Mouse (Mus musculus) limb, embryonic 15.5 days (tissue): ENCODE results near the gene Slc2a2. TPM values are rescaled to one million over a fixed set of nuclear protein-coding genes. Genes with fewer than 3 reads are reported as not detected.
"Not testable (repeated sequence)": the region's sequence is repeated elsewhere in the genome, so short reads cannot be mapped to it uniquely, and the experiment has no call there.

ENCODE experiments used
- ATAC-seq: fragments of 200-750 bp; cut with Nextera tagmentation; 2 replicates; pipeline ENCODE4 v1.8.0; 2017; ENCODE audit warnings: low read depth, moderate TSS enrichment; ENCODE audit not compliant: insufficient number of reproducible peaks, low FRiP score, low TSS enrichment
- H3K27ac ChIP-seq: fragments of 300-500 bp; sonication (generic); 2 replicates; pipeline ENCODE4 v1.5.1; 2015; ENCODE audit warnings: moderate library complexity, mild to moderate bottlenecking, inconsistent platforms
- H3K27me3 ChIP-seq: fragments of 300-500 bp; sonication (generic); 2 replicates; pipeline ENCODE4 v1.6.1; 2015; ENCODE audit warnings: inconsistent platforms
- H3K36me3 ChIP-seq: fragments of 300-500 bp; sonication (generic); 2 replicates; pipeline ENCODE4 v1.6.1; 2015; ENCODE audit warnings: inconsistent platforms
- H3K4me1 ChIP-seq: fragments of 300-500 bp; sonication (generic); 2 replicates; pipeline ENCODE4 v1.6.1; 2015; ENCODE audit warnings: inconsistent platforms
- H3K4me2 ChIP-seq: fragments of 300-500 bp; sonication (generic); 2 replicates; pipeline ENCODE4 v1.6.1; 2015; ENCODE audit warnings: mild to moderate bottlenecking, inconsistent platforms
- H3K4me3 ChIP-seq: fragments of 300-500 bp; sonication (generic); 2 replicates; pipeline ENCODE4 v1.5.1; 2015; ENCODE audit warnings: mild to moderate bottlenecking, inconsistent platforms
- H3K9ac ChIP-seq: fragments of 300-500 bp; sonication (generic); 2 replicates; pipeline ENCODE4 v1.6.1; 2015; ENCODE audit warnings: inconsistent platforms
- H3K9me3 ChIP-seq: fragments of 300-500 bp; sonication (generic); 2 replicates; pipeline ENCODE4 v1.6.1; 2016; ENCODE audit warnings: inconsistent platforms
- WGBS: fragments of 180-500 bp; shearing (Covaris S2); methylation state at CpG from one replicate; pipeline ENCODE4 v1.1.7; 2015; 5-methylcytosine and 5-hydroxymethylcytosine counted together
- polyA plus RNA-seq: library from polyadenylated mRNA; unstranded; fragments of >200 nt; fragmentation: Nextera tagmentation; extraction: Ambion mirVana; gene quantifications from 2 replicates; pipeline ENCODE4 v1.2.1, GENCODE M21; 2015

Slc2a2 gene
- polyA plus RNA-seq, 1 experiment from 2014 or later: 0.12 TPM

DNA sequence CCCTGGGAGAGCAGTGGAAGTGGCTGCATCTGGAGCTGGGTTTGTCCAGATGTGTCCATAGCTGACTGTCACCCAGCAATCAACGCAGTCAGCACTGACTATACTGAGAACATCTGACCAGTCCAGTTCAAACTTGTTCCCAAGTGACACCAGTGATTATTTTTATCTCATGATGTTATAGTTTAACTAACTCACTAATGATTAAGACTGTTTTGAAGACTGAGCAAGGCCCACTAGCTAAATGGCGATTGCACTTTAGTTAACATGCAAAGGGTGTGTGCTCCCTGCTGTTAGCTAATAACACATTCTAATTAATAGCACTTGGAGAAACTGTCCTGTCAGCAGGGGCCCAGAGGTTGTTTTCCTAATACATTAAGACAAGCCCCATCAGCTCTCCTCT lies 39.3 kb downstream of the Slc2a2 start:
- no peak for ATAC-seq
- no peak overlapping the region for H3K27ac ChIP-seq
- H3K9me3 ChIP-seq: no peaks in the 10 kb centered on the region
- H3K36me3 ChIP-seq: no peaks in the 10 kb centered on the region
- WGBS: 41% methylated on average over 2 of the region's 2 CpGs
- H3K4me3 ChIP-seq: no peak overlapping the region
- no peaks in the 10 kb centered on the region for H3K27me3 ChIP-seq
- no peak overlapping the region for H3K4me2 ChIP-seq
- H3K9ac ChIP-seq: no peak overlapping the region
- no peaks in the 10 kb centered on the region for H3K4me1 ChIP-seq

DNA sequence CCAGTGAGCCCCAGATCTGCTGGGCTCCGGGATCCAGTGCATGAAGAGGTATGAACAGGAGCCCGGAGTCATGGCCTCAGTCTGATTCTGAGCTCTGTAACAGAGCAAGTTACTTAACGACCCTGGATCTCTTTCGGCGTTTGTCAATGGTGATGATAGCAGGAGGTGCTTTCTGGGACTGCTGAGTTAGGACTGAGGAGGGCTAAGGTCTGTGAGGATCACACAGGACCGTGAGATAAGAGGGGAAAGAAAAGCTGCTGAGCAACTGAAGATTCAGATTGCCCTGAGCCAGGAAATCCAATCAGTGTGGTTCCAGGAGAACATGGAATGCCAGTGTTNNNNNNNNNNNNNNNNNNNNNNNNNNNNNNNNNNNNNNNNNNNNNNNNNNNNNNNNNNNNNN lies 42.6 kb downstream of the Slc2a2 start:
- WGBS: 38% methylated on average over 6 of the region's 6 CpGs
- H3K36me3 ChIP-seq: no peaks in the 10 kb centered on the region
- no peak overlapping the region for H3K9ac ChIP-seq
- no peaks in the 10 kb centered on the region for H3K4me1 ChIP-seq
- H3K4me2 ChIP-seq: no peak overlapping the region
- no peaks in the 10 kb centered on the region for H3K27me3 ChIP-seq
- H3K27ac ChIP-seq: no peak overlapping the region
- H3K4me3 ChIP-seq: no peak overlapping the region
- no peaks in the 10 kb centered on the region for H3K9me3 ChIP-seq
- ATAC-seq: no peak

GRCm38 (mm10) chr3:28743251-28743650 lies 45.5 kb downstream of the Slc2a2 start:
- Histone ChIP-seq H3K9ac (no peak overlapping the region), H3K4me1 (peaks cover 2% of the 10 kb centered on the region; the same call in 1 of the 2 replicates), H3K4me2 (no peak overlapping the region), H3K4me3 (no peak overlapping the region), H3K36me3 (no peaks in the 10 kb centered on the region), H3K27ac (no peak overlapping the region), H3K9me3 (no peaks in the 10 kb centered on the region), H3K27me3 (0 out of 2 replicates have a peak, but pooled peaks cover 3% of the 10 kb centered on the region)
- 51% methylated on average over 8 of the region's 8 CpGs for WGBS
- no peak for ATAC-seq

GRCm38 (mm10) chr3:28745835-28746483 lies 48.3 kb downstream of the Slc2a2 start:
- Histone ChIP-seq H3K27me3 (0 out of 2 replicates have a peak, but pooled peaks cover 3% of the 10 kb centered on the region), H3K9me3 (no peaks in the 10 kb centered on the region), H3K4me1 (peaks cover 2% of the 10 kb centered on the region; the same call in 1 of the 2 replicates), H3K27ac (no peak overlapping the region), H3K9ac (no peak overlapping the region), H3K36me3 (no peaks in the 10 kb centered on the region), H3K4me3 (no peak overlapping the region), H3K4me2 (no peak overlapping the region)
- no peak for ATAC-seq
- 28% methylated on average over 7 of the region's 7 CpGs for WGBS

DNA sequence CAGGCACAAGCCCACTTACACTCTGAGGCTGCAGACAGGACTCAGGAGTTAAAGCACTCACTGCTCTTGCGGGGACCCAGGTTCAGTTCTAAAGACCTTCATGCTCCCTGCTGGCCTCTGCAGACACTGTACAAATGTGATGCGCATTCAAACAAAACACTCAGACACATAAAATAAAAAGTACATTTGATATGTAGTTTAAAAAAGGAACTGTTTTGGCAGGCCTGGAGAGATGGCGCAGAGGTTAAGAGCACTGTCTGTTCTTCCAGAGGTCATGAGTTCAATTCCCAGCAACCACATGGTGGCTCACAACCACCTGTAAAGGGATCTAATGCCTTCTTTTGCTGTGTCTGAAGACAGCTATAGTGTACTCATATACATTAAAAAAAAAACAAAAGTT lies 50.4 kb downstream of the Slc2a2 start:
- WGBS: 65% methylated on average over 3 of the region's 3 CpGs

DNA sequence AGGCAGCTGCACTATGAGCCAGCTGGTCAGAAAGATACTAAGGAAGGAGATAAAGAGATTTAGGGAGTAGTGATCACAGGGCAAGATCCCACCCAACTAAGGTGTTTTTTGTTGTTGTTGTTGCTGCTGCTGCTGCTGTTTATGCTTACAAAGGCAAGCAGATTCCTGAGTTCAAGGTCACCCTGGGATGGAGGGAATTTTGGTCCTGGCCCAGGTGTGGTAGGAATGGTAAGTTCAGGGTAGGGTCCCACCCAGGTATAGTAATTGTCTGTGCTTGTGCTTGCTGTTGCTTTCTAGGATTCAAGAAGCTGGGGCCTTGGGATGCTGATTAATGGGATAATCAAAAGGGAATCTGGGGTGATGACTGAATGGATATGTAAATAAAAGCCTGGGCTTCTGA lies 51.3 kb downstream of the Slc2a2 start:
- no peak for ATAC-seq
- Histone ChIP-seq H3K4me1 (peaks cover 2% of the 10 kb centered on the region; the same call in 1 of the 2 replicates), H3K9me3 (no peaks in the 10 kb centered on the region), H3K27me3 (0 out of 2 replicates have a peak, but pooled peaks cover 3% of the 10 kb centered on the region), H3K9ac (no peak overlapping the region), H3K4me2 (no peak overlapping the region), H3K36me3 (no peaks in the 10 kb centered on the region), H3K4me3 (no peak overlapping the region), H3K27ac (no peak overlapping the region)

More for the DNA sequence above, 50.4 kb downstream of the Slc2a2 start:
- Histone ChIP-seq H3K36me3 (no peaks in the 10 kb centered on the region), H3K27ac (no peak overlapping the region), H3K27me3 (0 out of 2 replicates have a peak, but pooled peaks cover 3% of the 10 kb centered on the region), H3K4me1 (peaks cover 2% of the 10 kb centered on the region; the same call in 1 of the 2 replicates), H3K9me3 (no peaks in the 10 kb centered on the region), H3K4me2 (no peak overlapping the region), H3K4me3 (no peak overlapping the region), H3K9ac (no peak overlapping the region)
- no peak for ATAC-seq

DNA sequence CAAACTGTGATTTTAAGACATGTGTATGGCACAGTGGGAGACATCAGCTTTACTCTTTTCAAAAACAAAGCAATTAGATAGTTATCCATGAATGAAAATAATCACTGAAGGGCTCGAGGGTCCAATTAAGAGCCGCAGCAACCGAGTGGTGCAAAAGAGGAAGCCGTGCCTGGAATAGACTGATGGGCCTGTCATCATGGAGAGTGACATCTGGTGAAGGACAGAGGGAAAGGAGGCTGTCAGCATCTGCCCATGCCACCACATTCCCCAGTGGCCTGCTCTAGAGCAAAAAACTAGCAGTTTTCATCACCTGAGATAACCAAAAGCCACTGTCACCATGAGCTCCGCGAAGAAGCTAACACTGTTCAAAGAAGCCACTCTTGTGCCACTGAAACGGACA lies 57.8 kb downstream of the Slc2a2 start:
- ATAC-seq: no peak
- no peaks in the 10 kb centered on the region for H3K4me1 ChIP-seq
- no peak overlapping the region for H3K4me2 ChIP-seq
- H3K27me3 ChIP-seq: no peaks in the 10 kb centered on the region
- H3K9ac ChIP-seq: no peak overlapping the region
- no peaks in the 10 kb centered on the region for H3K9me3 ChIP-seq
- 69% methylated on average over 7 of the region's 7 CpGs for WGBS
- no peak overlapping the region for H3K4me3 ChIP-seq
- no peak overlapping the region for H3K27ac ChIP-seq
- no peaks in the 10 kb centered on the region for H3K36me3 ChIP-seq

GRCm38 (mm10) chr3:28761225-28761789 lies 63.6 kb downstream of the Slc2a2 start:
- no peak overlapping the region for H3K4me2 ChIP-seq
- no peak overlapping the region for H3K27ac ChIP-seq
- no peaks in the 10 kb centered on the region for H3K9me3 ChIP-seq
- no peak for ATAC-seq
- 59% methylated on average over 8 of the region's 8 CpGs for WGBS
- no peak overlapping the region for H3K4me3 ChIP-seq
- no peaks in the 10 kb centered on the region for H3K27me3 ChIP-seq
- H3K9ac ChIP-seq: no peak overlapping the region
- no peaks in the 10 kb centered on the region for H3K36me3 ChIP-seq
- H3K4me1 ChIP-seq: no peaks in the 10 kb centered on the region

- ATAC-seq: no peak
- Histone ChIP-seq H3K27me3 (no peaks in the 10 kb centered on the region), H3K9me3 (no peaks in the 10 kb centered on the region), H3K36me3 (no peaks in the 10 kb centered on the region), H3K4me2 (no peak overlapping the region), H3K4me3 (no peak overlapping the region), H3K9ac (no peak overlapping the region), H3K4me1 (no peaks in the 10 kb centered on the region), H3K27ac (no peak overlapping the region)
- 85% methylated on average over 4 of the region's 4 CpGs for WGBS
Observed at GRCm38 (mm10) chr3:28766935-28767334, 69.2 kb downstream of the Slc2a2 start.

- Histone ChIP-seq H3K9ac (no peak overlapping the region), H3K4me1 (no peaks in the 10 kb centered on the region), H3K27ac (no peak overlapping the region), H3K4me2 (no peak overlapping the region), H3K9me3 (no peaks in the 10 kb centered on the region), H3K4me3 (no peak overlapping the region), H3K36me3 (no peaks in the 10 kb centered on the region), H3K27me3 (no peaks in the 10 kb centered on the region)
- WGBS: 59% methylated on average over 3 of the region's 3 CpGs
- no peak for ATAC-seq
Observed at GRCm38 (mm10) chr3:28768222-28768621, 70.5 kb downstream of the Slc2a2 start.

- H3K36me3 ChIP-seq, H3K27me3 ChIP-seq, H3K4me3 ChIP-seq, ATAC-seq, H3K9ac ChIP-seq, H3K27ac ChIP-seq, H3K9me3 ChIP-seq, H3K4me1 ChIP-seq, H3K4me2 ChIP-seq: not testable (repeated sequence)
- 62% methylated on average over 4 of the region's 4 CpGs for WGBS
Observed at GRCm38 (mm10) chr3:28772919-28773318, 75.2 kb downstream of the Slc2a2 start.

DNA sequence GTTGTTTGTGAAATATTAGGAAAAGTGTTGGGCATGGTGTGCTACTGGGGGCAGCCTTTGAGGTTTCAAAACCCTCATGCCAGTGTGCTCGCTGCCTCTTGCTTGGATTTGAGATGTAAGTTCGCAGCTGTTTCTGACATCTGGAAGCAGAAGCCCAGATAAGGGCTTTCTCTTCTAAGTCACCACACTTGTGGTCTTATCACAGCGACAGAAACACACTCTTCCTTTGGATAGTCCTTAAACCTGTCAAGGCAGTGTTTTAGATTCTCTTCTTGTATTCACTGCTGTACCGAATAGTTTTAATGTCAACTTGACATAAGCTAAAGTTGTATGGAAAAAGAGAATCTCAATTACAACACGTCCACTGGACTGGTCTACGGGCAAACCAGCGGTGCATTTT lies 77.7 kb downstream of the Slc2a2 start:
- H3K4me2 ChIP-seq: no peak overlapping the region
- H3K4me3 ChIP-seq: no peak overlapping the region
- no peaks in the 10 kb centered on the region for H3K4me1 ChIP-seq
- no peak overlapping the region for H3K27ac ChIP-seq
- no peak for ATAC-seq
- no peaks in the 10 kb centered on the region for H3K9me3 ChIP-seq
- no peaks in the 10 kb centered on the region for H3K27me3 ChIP-seq
- no peaks in the 10 kb centered on the region for H3K36me3 ChIP-seq
- H3K9ac ChIP-seq: no peak overlapping the region
- 81% methylated on average over 7 of the region's 7 CpGs for WGBS
